Mouse (Mus musculus) spleen, adult 2 months (tissue): ENCODE results near the gene Rin2. TPM values are rescaled to one million over a fixed set of nuclear protein-coding genes. Genes with fewer than 3 reads are reported as not detected.

ENCODE experiments used
- DNase-seq, 2 experiments: peaks; one replicate each; pipeline versions ENCODE4 v3.0.0 to v3.0.0-alpha.2; 2012 to 2021; ENCODE audit warnings: low spot score in 2 of 2, low read depth in 1 of 2
- H3K27ac ChIP-seq: fragments of 200-500 bp; 2 replicates; pipeline ENCODE4 v1.5.1; 2012; ENCODE audit warnings: low read length, inconsistent platforms; ENCODE audit not compliant: insufficient read depth
- H3K27me3 ChIP-seq: fragments of 200-500 bp; 2 replicates; pipeline ENCODE4 v1.6.1; 2012; ENCODE audit warnings: mild to moderate bottlenecking, moderate library complexity, low read length, inconsistent platforms; ENCODE audit not compliant: control insufficient read depth, insufficient read depth
- H3K36me3 ChIP-seq: fragments of 200-500 bp; 2 replicates; pipeline ENCODE4 v1.6.1; 2012; ENCODE audit warnings: mild to moderate bottlenecking, low read length, inconsistent platforms; ENCODE audit not compliant: control insufficient read depth, insufficient read depth
- H3K4me1 ChIP-seq: fragments of 200-500 bp; 2 replicates; pipeline ENCODE4 v1.6.1; 2011; ENCODE audit warnings: inconsistent platforms; ENCODE audit not compliant: control insufficient read depth, insufficient read depth, insufficient read length
- H3K4me3 ChIP-seq: fragments of 200-500 bp; 2 replicates; pipeline ENCODE4 v1.5.1; 2011; ENCODE audit warnings: mild to moderate bottlenecking, inconsistent platforms; ENCODE audit not compliant: insufficient read depth, insufficient read length; ENCODE audit errors: extremely low read depth
- CTCF ChIP-seq: fragments of 200-500 bp; IDR thresholded peaks from 2 replicates; pipeline ENCODE4 v1.5.1; 2011; ENCODE audit warnings: mild to moderate bottlenecking, inconsistent platforms; ENCODE audit not compliant: insufficient read depth, insufficient read length, insufficient replicate concordance; ENCODE audit errors: extremely low read depth
- POLR2A ChIP-seq: fragments of 200-500 bp; IDR thresholded peaks from 2 replicates; pipeline ENCODE4 v1.6.1; 2011; ENCODE audit warnings: low read depth, low read length, inconsistent platforms
- WGBS: fragments of 180-500 bp; shearing (Covaris S2); methylation state at CpG from one replicate; pipeline ENCODE4 v1.1.7; 2018; 5-methylcytosine and 5-hydroxymethylcytosine counted together
- polyA plus RNA-seq: library from polyadenylated mRNA; depleted of rRNA; stranded (reverse); fragments of >200 nt; gene quantifications from 2 replicates; pipeline ENCODE4 v1.2.3, GENCODE M21; 2012

The Rin2 gene
- polyA plus RNA-seq, 1 experiment, result 2.2 TPM

DNA sequence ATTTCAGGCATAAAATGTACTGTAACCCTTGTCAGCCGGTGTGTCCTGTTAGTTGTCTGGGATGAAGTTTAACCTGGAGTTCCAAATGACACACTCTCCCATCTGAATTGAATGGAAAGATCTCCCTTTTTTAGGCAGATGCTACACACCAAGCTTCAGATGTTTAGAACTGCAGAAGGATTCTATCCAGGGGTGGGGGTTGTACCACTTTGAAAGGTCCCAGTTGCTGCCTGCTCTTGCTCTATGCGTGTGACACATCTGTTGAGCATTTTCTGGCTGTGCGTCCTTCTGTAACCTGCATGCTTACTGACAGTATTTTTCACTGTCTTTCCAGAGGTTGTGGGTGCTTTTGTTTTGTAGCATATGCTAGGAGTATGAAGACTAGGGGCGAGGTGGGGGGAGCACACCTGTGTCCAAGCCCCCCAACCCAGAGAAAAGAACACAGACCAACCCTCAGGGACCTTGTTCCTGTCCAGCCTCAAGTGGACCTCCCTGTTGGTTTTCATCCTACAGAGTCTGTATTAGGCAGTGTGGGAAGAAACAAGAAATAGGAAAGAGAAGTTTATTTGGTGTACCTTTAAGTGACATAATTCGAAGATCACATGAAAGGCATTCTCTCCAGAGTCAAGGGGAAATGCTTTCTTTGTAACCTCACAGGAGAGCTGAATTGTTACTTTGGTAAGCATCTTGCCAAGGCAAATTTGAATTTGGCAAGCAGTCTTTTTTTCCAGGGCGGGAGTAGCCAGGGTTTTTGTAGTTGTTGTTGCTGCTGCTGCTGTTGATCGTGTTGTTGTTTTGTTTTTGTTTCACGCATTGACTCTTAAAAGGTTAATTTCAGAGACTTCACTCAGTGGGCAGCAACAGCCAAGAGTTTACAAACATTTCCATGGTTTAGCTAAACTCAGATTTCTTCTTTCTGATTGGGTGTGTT lies 186.4 kb downstream of the Rin2 start:
- Histone ChIP-seq H3K36me3 (no peaks in the 10 kb centered on the region), H3K27me3 (no peaks in the 10 kb centered on the region), H3K27ac (no peak overlapping the region), H3K4me3 (no peak overlapping the region), H3K4me1 (no peaks in the 10 kb centered on the region)
- TF ChIP-seq POLR2A, result no peak
- TF ChIP-seq CTCF, result no peak
- WGBS, result 84% methylated on average over 8 of the region's 8 CpGs
- DNase-seq, result no peak

DNA sequence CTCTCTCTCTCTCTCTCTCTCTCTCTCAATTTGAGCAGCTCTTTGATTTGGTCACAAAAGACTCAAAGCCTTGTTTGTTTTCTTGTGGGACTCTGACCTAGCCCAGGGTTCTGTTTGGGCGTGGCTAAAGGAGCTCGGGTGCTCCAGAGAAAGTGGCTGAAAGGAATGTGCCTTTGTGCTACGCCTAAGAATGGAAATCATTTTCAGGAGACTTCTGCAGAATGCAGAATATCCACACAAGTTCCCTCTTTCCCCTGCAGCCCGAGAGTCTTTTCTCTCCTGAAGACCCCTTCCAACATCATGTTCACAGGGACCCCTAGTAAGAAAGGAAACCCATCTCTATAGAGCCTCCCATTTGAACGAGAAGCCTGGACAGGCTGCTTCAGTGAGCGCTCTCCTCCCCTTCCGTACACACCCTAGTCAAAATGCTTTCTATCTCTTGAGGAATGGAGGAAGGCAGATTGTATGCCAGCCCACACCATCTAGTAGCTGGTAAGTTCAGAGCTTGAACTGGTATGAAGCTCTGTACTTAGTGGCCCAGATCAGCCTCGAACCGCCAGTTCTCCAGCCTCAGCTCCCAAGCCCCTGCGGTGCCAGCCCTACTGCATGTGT lies 187.3 kb downstream of the Rin2 start:
- H3K27me3 ChIP-seq, result no peaks in the 10 kb centered on the region
- TF ChIP-seq POLR2A, result no peak
- no peak overlapping the region for H3K4me3 ChIP-seq
- H3K4me1 ChIP-seq, result no peaks in the 10 kb centered on the region
- no peak for DNase-seq
- H3K27ac ChIP-seq, result no peak overlapping the region
- H3K36me3 ChIP-seq, result no peaks in the 10 kb centered on the region
- WGBS, result 83% methylated on average over 10 of the region's 10 CpGs

DNA sequence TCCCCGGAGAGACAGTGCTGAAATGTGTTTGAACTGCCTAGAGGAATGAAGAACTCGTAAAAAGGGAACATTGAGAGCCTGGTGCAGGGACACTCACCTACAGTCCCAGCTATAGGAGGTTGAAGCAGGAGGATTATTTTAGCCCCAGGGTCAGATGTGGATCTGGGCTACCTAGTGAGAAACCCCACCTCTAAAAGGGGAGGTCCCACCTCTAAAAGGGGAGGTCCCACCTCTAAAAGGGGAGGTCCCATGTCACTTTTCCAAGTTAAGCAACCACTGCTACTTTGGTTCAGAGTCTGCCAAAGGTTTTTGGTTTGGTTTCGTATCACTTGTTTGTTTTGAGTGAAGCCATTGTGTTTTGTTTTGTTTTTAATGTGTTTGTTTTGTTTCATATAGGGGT lies 190.3 kb downstream of the Rin2 start:
- TF ChIP-seq POLR2A, result no peak
- no peak for TF ChIP-seq CTCF
- 85% methylated on average over 3 of the region's 3 CpGs for WGBS
- no peak overlapping the region for H3K4me3 ChIP-seq
- H3K4me1 ChIP-seq, result no peaks in the 10 kb centered on the region
- no peaks in the 10 kb centered on the region for H3K27me3 ChIP-seq
- DNase-seq, result no peak
- H3K36me3 ChIP-seq, result no peaks in the 10 kb centered on the region
- H3K27ac ChIP-seq, result no peak overlapping the region

DNA sequence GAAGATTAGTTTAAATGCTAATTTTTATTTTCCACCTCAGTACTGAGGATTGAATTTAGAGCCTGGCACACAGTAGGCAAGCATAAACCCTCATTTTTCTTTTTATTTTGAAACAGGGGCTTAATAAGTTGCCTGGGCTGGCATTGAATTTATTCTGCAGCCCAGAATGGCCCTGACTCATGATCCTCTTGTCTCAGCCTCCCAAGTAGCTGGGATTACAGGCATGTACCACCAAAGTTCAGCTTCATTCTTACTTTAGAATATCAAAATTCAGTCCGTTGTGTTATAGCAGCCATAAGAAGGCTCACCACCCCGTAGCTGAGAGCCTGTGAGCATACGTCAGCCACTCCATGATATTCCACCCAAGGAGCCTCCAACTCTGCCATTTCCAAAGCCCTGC lies 191.2 kb downstream of the Rin2 start:
- Histone ChIP-seq H3K4me3 (no peak overlapping the region), H3K36me3 (no peaks in the 10 kb centered on the region), H3K27ac (no peak overlapping the region), H3K27me3 (no peaks in the 10 kb centered on the region), H3K4me1 (no peaks in the 10 kb centered on the region)
- DNase-seq, result no peak
- WGBS, result 92% methylated on average over 3 of the region's 3 CpGs
- TF ChIP-seq POLR2A, result no peak
- TF ChIP-seq CTCF, result no peak

DNA sequence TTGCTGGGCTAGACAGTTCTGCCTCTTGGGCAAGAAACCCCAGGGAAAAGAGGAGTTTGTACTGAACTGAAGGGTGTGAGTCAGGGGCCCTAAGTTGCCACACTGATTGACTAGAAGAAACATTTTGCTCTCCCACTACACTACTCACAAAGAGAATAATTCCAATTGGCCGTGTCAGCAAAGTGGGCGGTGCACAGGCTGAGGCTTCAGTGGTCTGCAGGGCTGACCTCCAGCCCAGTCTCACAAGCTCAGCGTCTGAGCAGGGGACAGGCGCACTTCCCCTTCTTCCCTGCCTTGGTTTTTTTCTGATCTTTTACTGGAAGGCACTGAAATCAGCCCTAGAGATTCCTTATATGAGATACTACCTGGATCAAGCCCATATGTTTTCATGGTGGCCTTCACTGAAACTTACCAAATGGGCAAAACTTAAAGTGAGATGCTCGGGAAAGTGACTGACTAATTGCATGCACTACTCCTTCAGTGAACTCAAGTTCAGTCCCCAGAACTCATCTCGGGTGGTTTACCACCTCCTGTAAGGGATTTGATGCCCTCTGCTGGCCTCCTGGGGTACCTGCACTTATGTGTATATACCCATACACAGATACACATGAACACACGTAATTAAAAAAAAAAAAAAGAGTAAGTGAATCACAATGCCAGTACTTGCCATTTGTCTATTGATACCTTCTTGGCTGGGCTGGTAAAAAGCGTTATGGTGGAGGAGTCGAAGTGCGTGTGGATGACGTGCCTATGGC lies 191.9 kb downstream of the Rin2 start:
- no peaks in the 10 kb centered on the region for H3K4me1 ChIP-seq
- no peak for DNase-seq
- H3K27ac ChIP-seq, result no peak overlapping the region
- H3K4me3 ChIP-seq, result no peak overlapping the region
- WGBS, result 87% methylated on average over 11 of the region's 11 CpGs
- H3K27me3 ChIP-seq, result no peaks in the 10 kb centered on the region
- TF ChIP-seq CTCF, result no peak
- TF ChIP-seq POLR2A, result no peak
- no peaks in the 10 kb centered on the region for H3K36me3 ChIP-seq

DNA sequence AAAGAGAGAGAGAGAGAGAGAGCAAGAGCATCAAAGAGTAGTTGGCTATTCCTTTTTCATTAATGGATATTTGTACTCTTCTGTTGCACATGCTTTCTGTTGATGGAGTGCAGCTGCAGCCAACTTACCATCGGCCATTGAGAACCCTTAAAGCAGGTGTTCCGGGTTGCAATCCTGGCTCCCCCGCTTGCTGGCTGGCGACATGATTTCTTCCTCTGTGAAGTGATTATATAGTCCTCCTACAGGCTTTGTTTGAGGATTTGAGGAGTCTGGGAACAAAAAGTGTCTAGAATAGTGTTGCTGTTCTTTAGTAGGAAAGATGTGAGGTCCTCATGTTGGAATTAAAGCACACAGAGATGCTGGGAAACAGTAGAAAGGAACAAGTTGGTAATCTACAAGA lies 196.3 kb downstream of the Rin2 start:
- no peak for DNase-seq
- Histone ChIP-seq H3K27me3 (no peaks in the 10 kb centered on the region), H3K4me3 (no peak overlapping the region), H3K4me1 (no peaks in the 10 kb centered on the region), H3K36me3 (no peaks in the 10 kb centered on the region), H3K27ac (no peak overlapping the region)
- 88% methylated on average over 4 of the region's 4 CpGs for WGBS
- no peak for TF ChIP-seq POLR2A
- TF ChIP-seq CTCF, result no peak
